In the genomic region with DNA sequence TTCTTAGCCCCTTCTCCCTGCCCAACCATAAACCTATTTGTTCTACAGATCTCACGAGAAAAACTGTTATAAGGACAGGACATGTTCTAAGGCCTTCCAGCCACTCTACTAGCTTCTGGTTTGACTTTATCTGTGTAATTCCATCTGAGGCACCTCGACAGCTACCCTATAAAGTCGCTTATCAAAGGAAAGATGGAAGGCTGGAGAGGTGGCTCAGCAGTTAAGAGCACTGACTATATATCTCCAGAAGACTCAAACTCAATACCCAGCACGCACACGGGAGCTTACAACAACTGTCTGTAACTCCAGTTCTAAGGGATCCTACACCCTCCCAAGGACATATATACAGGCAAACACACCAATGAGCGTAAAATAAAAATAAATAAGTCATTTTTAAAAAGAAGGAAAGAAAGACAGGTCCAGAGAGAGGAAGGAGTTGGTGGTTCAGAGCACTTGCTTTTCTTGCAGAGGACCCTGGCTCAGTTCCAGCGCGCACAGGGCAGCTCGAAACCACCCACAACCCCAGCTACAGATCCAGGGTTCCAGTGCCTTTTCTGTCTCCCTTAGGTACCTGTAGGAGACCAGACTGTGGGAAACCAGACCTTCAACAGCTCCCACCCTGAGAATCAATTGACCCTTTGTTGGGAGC, we compare ENCODE assay signal across 24 mouse cellular contexts. TPM values are rescaled to one million over a fixed set of nuclear protein-coding genes. Genes with fewer than 3 reads are reported as not detected.
DNase-seq lines count a peak whose midpoint lies in the region; ATAC-seq and TF ChIP-seq lines count a peak whose summit lies in the region.
"Had no signal": no experiment of that assay in that cellular context is flagged by ENCODE, and none has a peak within 500 bp of the region (broad histone marks: within the 10 kb centered on the region; RNA-seq: fewer than 3 reads in every experiment).

No protein-coding gene starts in this region.

- H3K4me3 ChIP-seq in G1E (ENCODE audit: low read depth, low read length) (peak overlapping the region; percentile 33; the same call in 1 of the 2 replicates), MEL (ENCODE audit: control insufficient read depth in 1 of 2, insufficient read depth in 1 of 2, low read depth in 2 of 2, low read length in 2 of 2) (peak overlapping the region; percentile 17 to 62)
- H3K4me3 ChIP-seq in liver, embryonic 12.5 days, result no peak overlapping the region
- no peak overlapping the region for H3K4me3 ChIP-seq in liver, embryonic 16.5 days (ENCODE audit: low read depth, low read length)
- H3K4me3 ChIP-seq in intestine, postnatal 0 days (ENCODE audit: low read depth, low read length), result no peak overlapping the region
- H3K4me3 ChIP-seq: embryonic facial prominence, embryonic 15.5 days; erythroblast, embryonic 14.5 days; forebrain, embryonic 10.5 days; heart, embryonic 10.5 days; hindbrain, embryonic 12.5 days had no signal

- no peak for DNase-seq in G1E (ENCODE audit: low spot score)
- peak; percentile 81 for DNase-seq in MEL (ENCODE audit: low read depth, low spot score)
- DNase-seq in right cerebral cortex, postnatal 14 days, result no peak
- no peak for DNase-seq in adrenal gland, adult 18-20 months (ENCODE audit: low spot score in 2 of 2)
- DNase-seq: adrenal gland, adult 2 months; adrenal gland, postnatal 25 days; cerebellum, adult 2 months; embryo, embryonic 11 days; gastrocnemius, postnatal 36 days; heart, adult 11 months; heart, postnatal 10 days; heart, postnatal 4 days had no signal

- TF ChIP-seq POLR2A in MEL (IDR thresholded peaks at IDR 0.05; ENCODE audit: control insufficient read depth in 1 of 2, insufficient read depth in 1 of 2, low read depth in 1 of 2, low read length in 2 of 2, poor library complexity in 1 of 2), result peak in 1 of 2 experiments; percentile 35; a peak in 1 of 4 replicates

- peak overlapping the region; percentile 90 for H3K27ac ChIP-seq in MEL (ENCODE audit: control insufficient read depth, low read depth, low read length)
- peak overlapping the region; percentile 70 for H3K27ac ChIP-seq in liver, embryonic 12.5 days
- H3K27ac ChIP-seq in liver, embryonic 16.5 days (ENCODE audit: low read length), result peak overlapping the region; percentile 29
- H3K27ac ChIP-seq in intestine, postnatal 0 days (ENCODE audit: low read depth, low read length), result no peak overlapping the region
- H3K27ac ChIP-seq: embryonic facial prominence, embryonic 15.5 days; forebrain, embryonic 10.5 days; heart, embryonic 10.5 days; hindbrain, embryonic 12.5 days had no signal

- H3K4me1 ChIP-seq in G1E (ENCODE audit: insufficient read depth, low read depth, low read length) (peaks cover 90% of the 10 kb centered on the region), MEL (ENCODE audit: control insufficient read depth in 1 of 2, insufficient read depth in 2 of 2, low read length in 2 of 2) (peaks cover 33 to 50% of the 10 kb centered on the region in 2 experiments)
- peaks cover 74% of the 10 kb centered on the region for H3K4me1 ChIP-seq in liver, embryonic 12.5 days
- peaks cover 50% of the 10 kb centered on the region for H3K4me1 ChIP-seq in liver, embryonic 16.5 days (ENCODE audit: control insufficient read depth, low read depth, low read length)
- peaks cover 7% of the 10 kb centered on the region; the same call in 1 of the 2 replicates for H3K4me1 ChIP-seq in intestine, postnatal 0 days (replicated peaks; ENCODE audit: control insufficient read depth, insufficient read depth, low read length)

- peaks cover 3% of the 10 kb centered on the region; the same call in 1 of the 2 replicates for H3K79me2 ChIP-seq in MEL (ENCODE audit: control insufficient read depth, insufficient read depth, low read length, poor library complexity)

- H3K27me3 ChIP-seq in G1E (ENCODE audit: insufficient read depth, low read length), result no peaks in the 10 kb centered on the region
- no peaks in the 10 kb centered on the region for H3K27me3 ChIP-seq in MEL (ENCODE audit: control insufficient read depth in 1 of 2, insufficient read depth in 2 of 2, low read length in 2 of 2)
- 0 out of 2 replicates have a peak, but pooled peaks cover 6% of the 10 kb centered on the region for H3K27me3 ChIP-seq in liver, embryonic 12.5 days (replicated peaks)
- no peaks in the 10 kb centered on the region for H3K27me3 ChIP-seq in liver, embryonic 16.5 days (ENCODE audit: control insufficient read depth, insufficient read depth, low read depth, low read length)
- H3K27me3 ChIP-seq in intestine, postnatal 0 days (replicated peaks; ENCODE audit: control insufficient read depth, insufficient read depth, low read length), result no peaks in the 10 kb centered on the region
- H3K27me3 ChIP-seq: embryonic facial prominence, embryonic 15.5 days; hindbrain, embryonic 12.5 days; Patski had no signal

- ATAC-seq in G1E (ENCODE audit: extremely low read depth, insufficient number of reproducible peaks, low FRiP score, poor library complexity, severe bottlenecking), result peak; percentile 35
- peak; percentile 19; the same call in 1 of the 2 replicates for ATAC-seq in liver, embryonic 12.5 days
- peak; percentile 38; the same call in 1 of the 2 replicates for ATAC-seq in liver, embryonic 16.5 days (ENCODE audit: low read depth)
- no peak for ATAC-seq in intestine, postnatal 0 days
- ATAC-seq: activated CD4-positive, CD25-positive, alpha-beta regulatory T cell, adult 4 months; forebrain, embryonic 14.5 days; hindbrain, embryonic 16.5 days; Patski had no signal

- H3K9me3 ChIP-seq in G1E (replicated peaks) (0 out of 2 replicates have a peak, but pooled peaks cover 3% of the 10 kb centered on the region), MEL (replicated peaks; ENCODE audit: insufficient read depth, low read length) (no peaks in the 10 kb centered on the region)
- no peaks in the 10 kb centered on the region for H3K9me3 ChIP-seq in liver, embryonic 12.5 days (replicated peaks)
- H3K9me3 ChIP-seq in liver, embryonic 16.5 days (replicated peaks; ENCODE audit: control insufficient read depth, low read length), result no peaks in the 10 kb centered on the region
- H3K9me3 ChIP-seq in intestine, postnatal 0 days (ENCODE audit: control insufficient read depth), result no peaks in the 10 kb centered on the region
- H3K9me3 ChIP-seq: embryonic facial prominence, embryonic 15.5 days; forebrain, embryonic 10.5 days; hindbrain, embryonic 12.5 days had no signal

- TF ChIP-seq CTCF in G1E (IDR thresholded peaks at IDR 0.05; ENCODE audit: low read depth, low read length) (no peak), MEL (IDR thresholded peaks at IDR 0.05 in 2 of 3, conservative IDR thresholded peaks at IDR 0.05 in 1 of 3; ENCODE audit: control insufficient read depth in 1 of 3, insufficient read depth in 1 of 3, low read depth in 2 of 3, low read length in 3 of 3, poor library complexity in 1 of 3, severe bottlenecking in 1 of 3) (no peak)
- TF ChIP-seq CTCF in intestine, postnatal 0 days (IDR thresholded peaks at IDR 0.05; ENCODE audit: low read depth), result no peak

- TF ChIP-seq EP300 in MEL (IDR thresholded peaks at IDR 0.05; ENCODE audit: low read depth in 1 of 2, low read length in 2 of 2), result peak in 1 of 2 experiments; percentile 78; a peak in 3 of 4 replicates

- H3K9ac ChIP-seq in MEL (ENCODE audit: control insufficient read depth, low read depth, low read length, poor library complexity, severe bottlenecking), result peak overlapping the region; percentile 62
- H3K9ac ChIP-seq in liver, embryonic 12.5 days, result no peak overlapping the region; the same call in 1 of the 2 replicates
- no peak overlapping the region for H3K9ac ChIP-seq in liver, embryonic 16.5 days (ENCODE audit: low read depth, low read length)
- H3K9ac ChIP-seq in intestine, postnatal 0 days (ENCODE audit: low read depth, low read length), result no peak overlapping the region
- H3K9ac ChIP-seq: embryonic facial prominence, embryonic 15.5 days; hindbrain, embryonic 12.5 days had no signal

- TF ChIP-seq RAD21 in MEL (IDR thresholded peaks at IDR 0.05; ENCODE audit: low read depth, low read length), result no peak

- H3K4me2 ChIP-seq in liver, embryonic 12.5 days, result peak overlapping the region; percentile 29
- H3K4me2 ChIP-seq in liver, embryonic 16.5 days (ENCODE audit: low read depth, low read length), result peak overlapping the region; percentile 14; the same call in 1 of the 2 replicates
- H3K4me2 ChIP-seq in intestine, postnatal 0 days (replicated peaks; ENCODE audit: low read depth), result no peak overlapping the region
- H3K4me2 ChIP-seq: embryonic facial prominence, embryonic 15.5 days; hindbrain, embryonic 12.5 days had no signal

- 55% methylated on average over 9 of the region's 9 CpGs for WGBS in liver, embryonic 12.5 days (ENCODE audit: insufficient replicate concordance)
- 47% methylated on average over 9 of the region's 9 CpGs for WGBS in liver, embryonic 16.5 days (ENCODE audit: insufficient replicate concordance)
- WGBS in intestine, postnatal 0 days, result 77% methylated on average over 9 of the region's 9 CpGs

- no peaks in the 10 kb centered on the region for H3K36me3 ChIP-seq in G1E (replicated peaks)
- H3K36me3 ChIP-seq in MEL (ENCODE audit: control insufficient read depth in 1 of 2, insufficient read depth in 2 of 2, low read length in 2 of 2), result peaks cover 0 to 47% of the 10 kb centered on the region in 2 experiments; a peak in 2 of 4 replicates
- no peaks in the 10 kb centered on the region for H3K36me3 ChIP-seq in liver, embryonic 12.5 days
- H3K36me3 ChIP-seq in liver, embryonic 16.5 days (ENCODE audit: control insufficient read depth, insufficient read depth), result no peaks in the 10 kb centered on the region
- no peaks in the 10 kb centered on the region for H3K36me3 ChIP-seq in intestine, postnatal 0 days (ENCODE audit: control insufficient read depth, insufficient read depth)
- H3K36me3 ChIP-seq: embryonic facial prominence, embryonic 15.5 days; forebrain, embryonic 10.5 days; hindbrain, embryonic 12.5 days had no signal

TF ChIP-seq in MEL, 35 proteins besides CTCF, POLR2A, EP300 and RAD21 (continues in another document):
- TF ChIP-seq USF1 (IDR thresholded peaks at IDR 0.05; ENCODE audit: low read depth, low read length) (no peak), MXI1 (IDR thresholded peaks at IDR 0.05; ENCODE audit: low read depth, low read length) (no peak; the same call in 1 of the 2 replicates), TCF12 (IDR thresholded peaks at IDR 0.05; ENCODE audit: low read depth, low read length) (peak; percentile 78), ZMIZ1 (IDR thresholded peaks at IDR 0.05; ENCODE audit: low read depth, low read length) (peak; percentile 64; the same call in 1 of the 2 replicates), CHD1 (IDR thresholded peaks at IDR 0.05; ENCODE audit: low read depth, low read length) (no peak)

RNA-seq across cellular contexts. Expression of a gene that starts 57.8 kb away (rescaled TPM):
- 217 and 257 TPM in 2 replicates for total RNA-seq in G1E (2014; fragmentation: Nextera tagmentation)
- 83.7 and 125 TPM in 2 replicates for total RNA-seq in G1E (2017)
- polyA plus RNA-seq in G1E (2012), result 57.8 and 76.7 TPM in 2 replicates
- 9.9 and 16.9 TPM in 2 replicates for total RNA-seq in MEL (2012; rRNA removed)
- 100 to 1,000 TPM in 1 of 2 experiments, 10 to 100 TPM in 1; 21.4 to 275 TPM for polyA plus RNA-seq in MEL (2012; ENCODE audit: insufficient read depth in 1 of 2, insufficient read length in 2 of 2, low read depth in 1 of 2, low replicate concordance in 2 of 2, missing spikeins in 1 of 2)
- polyA plus RNA-seq in liver, embryonic 12.5 days (2016; fragmentation: Nextera tagmentation; extraction: Ambion mirVana), result 26.2 and 28.9 TPM in 2 replicates
- 24.7 and 26.1 TPM in 2 replicates for polyA plus RNA-seq in liver, embryonic 16.5 days (2015; fragmentation: Nextera tagmentation; extraction: Ambion mirVana)
- total RNA-seq in adrenal gland, adult 18-20 months (2021), result 10 to 100 TPM; 35.5 to 35.8 TPM
- polyA plus RNA-seq in intestine, postnatal 0 days (2015; fragmentation: Nextera tagmentation; extraction: Ambion mirVana), result 19.3 and 25.4 TPM in 2 replicates

Comparison
In these comparisons a context has a peak if more than half of its experiments do, and no peak if none do; other contexts are left out.
1. H3K4me3 ChIP-seq: peak in G1E (single experiment) and MEL (2 of 2); none in liver, embryonic 12.5 days (single experiment), liver, embryonic 16.5 days (single experiment) and intestine, postnatal 0 days (single experiment).